Mouse (Mus musculus): Measurements from ENCODE around the gene Snx27. TPM values are rescaled to one million over a fixed set of nuclear protein-coding genes. Genes with fewer than 3 reads are reported as not detected.

The Snx27 gene
- total RNA-seq (2021): 10 to 100 TPM; 43.7 to 49.9 TPM
- long read RNA-seq, experiment 1, full-length matches to known transcripts: 7 of 11 reads
- long read RNA-seq, experiment 1, partial matches to known transcripts: 1 of 11 reads
- long read RNA-seq, experiment 1, other reads (novel, unspliced or antisense): 3 of 11 reads
- long read RNA-seq, experiment 2, full-length matches to known transcripts: 30 of 40 reads
- long read RNA-seq, experiment 2, partial matches to known transcripts: 2 of 40 reads
- long read RNA-seq, experiment 2, other reads (novel, unspliced or antisense): 8 of 40 reads

DNA sequence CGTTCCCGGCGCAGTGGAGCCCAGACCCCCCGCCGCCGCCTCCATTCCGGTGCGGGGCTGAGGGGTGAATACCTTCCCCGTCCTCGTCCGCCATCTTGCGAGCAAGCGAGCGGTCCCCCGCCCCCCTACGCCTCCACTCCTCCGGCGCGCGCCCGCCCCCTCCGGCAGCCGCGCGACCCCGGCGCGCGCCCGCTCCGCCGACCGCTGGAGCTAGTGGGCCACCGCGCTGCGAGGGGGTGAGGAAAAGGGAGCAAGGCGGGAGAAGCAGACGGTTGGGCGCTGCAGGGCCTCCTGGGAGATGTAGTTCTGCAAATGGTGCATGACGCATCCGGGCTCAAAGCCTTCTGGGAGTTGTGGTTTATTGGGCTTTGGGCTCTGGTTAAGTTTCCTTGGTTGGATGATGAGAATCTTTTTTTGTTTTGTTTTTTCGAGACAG is at the start of gene Snx27:
Snx27 (minus strand) TSS at position 261 of the 436 bp plus-strand sequence.
- DNase-seq (ENCODE audit: low spot score in 2 of 2): peak in 1 of 2 experiments; percentile 83

DNA sequence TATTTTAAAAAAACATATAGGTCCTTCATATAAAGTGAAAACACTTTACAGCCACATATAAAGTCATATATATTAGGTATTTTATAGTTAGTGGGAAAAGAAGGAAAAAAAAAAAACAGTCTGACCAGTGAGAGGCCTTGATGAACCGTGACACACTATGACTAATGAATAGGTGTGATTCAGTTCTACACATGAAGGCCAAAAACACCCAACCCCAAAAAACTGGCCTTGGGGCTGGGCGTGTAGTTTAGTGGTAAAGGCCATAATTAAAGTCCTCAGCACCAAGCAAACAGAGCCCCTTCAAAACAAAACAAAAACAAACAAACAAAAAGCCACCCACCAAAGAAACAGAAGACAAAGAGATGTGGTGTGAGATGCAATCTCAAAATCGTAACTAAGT is 47.4 kb upstream of the Snx27 start:
- DNase-seq (ENCODE audit: low spot score in 2 of 2): peak in 1 of 2 experiments; percentile 30

DNA sequence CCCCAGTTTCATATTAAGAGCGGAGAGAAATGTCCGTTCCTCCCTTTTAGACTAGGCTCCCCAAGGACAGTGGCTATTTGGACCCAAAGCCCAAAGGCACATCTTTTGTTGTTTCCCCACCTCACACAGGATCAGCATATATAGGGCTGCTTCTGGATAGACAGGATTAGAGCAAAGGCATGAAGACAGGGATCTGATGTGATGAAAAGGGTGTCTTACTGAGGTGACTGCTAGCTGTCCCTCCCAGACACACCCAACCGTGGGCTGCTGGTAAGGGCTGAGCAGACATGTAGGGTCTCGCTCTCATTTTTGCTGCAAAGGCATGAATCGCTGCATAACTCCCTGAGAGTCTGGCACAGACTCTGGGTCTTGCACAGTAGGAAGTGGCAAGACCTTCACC is 46.2 kb upstream of the Snx27 start:
- no peak for DNase-seq (ENCODE audit: low spot score in 2 of 2)

DNA sequence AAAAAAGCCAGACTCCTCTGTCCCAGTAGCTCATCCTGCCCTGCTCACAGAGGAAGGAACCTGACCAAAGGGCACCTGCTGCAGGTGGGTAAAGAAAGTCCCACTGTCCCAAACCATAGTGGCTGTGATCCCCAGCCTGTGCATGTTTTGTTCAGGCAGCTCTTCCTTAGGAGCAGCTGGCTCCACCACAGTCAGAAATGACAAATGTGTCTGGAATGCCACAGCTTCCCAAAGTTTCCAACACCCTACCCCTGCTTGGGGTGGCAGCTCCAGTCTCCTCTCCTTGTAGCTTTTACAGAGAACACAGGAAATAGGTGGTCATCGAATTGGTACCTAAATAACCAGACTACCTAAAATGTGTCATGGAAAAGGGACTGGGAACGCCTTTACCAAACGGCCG is 41.8 kb upstream of the Snx27 start:
- no peak for DNase-seq (ENCODE audit: low spot score in 2 of 2)

DNA sequence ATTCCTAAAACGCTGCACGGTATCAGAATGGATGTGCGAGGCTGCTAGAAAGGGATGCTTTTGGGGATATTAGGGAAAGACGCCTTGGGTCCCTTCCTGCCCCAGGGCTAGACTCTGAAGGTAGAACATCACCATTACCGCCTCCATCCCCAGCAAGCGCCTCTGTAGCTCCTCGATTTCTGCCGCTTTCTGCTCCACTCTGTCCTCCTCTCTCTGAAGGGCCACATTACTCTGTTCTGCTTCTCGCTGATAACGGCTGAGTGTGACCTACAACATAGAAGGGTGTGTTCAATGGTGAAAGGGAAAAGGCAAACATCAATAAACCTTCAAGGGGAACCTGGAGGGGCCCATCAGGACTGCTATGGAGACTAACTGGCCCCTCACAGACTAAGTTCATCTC is 40.0 kb upstream of the Snx27 start:
- DNase-seq (ENCODE audit: low spot score in 2 of 2): no peak

DNA sequence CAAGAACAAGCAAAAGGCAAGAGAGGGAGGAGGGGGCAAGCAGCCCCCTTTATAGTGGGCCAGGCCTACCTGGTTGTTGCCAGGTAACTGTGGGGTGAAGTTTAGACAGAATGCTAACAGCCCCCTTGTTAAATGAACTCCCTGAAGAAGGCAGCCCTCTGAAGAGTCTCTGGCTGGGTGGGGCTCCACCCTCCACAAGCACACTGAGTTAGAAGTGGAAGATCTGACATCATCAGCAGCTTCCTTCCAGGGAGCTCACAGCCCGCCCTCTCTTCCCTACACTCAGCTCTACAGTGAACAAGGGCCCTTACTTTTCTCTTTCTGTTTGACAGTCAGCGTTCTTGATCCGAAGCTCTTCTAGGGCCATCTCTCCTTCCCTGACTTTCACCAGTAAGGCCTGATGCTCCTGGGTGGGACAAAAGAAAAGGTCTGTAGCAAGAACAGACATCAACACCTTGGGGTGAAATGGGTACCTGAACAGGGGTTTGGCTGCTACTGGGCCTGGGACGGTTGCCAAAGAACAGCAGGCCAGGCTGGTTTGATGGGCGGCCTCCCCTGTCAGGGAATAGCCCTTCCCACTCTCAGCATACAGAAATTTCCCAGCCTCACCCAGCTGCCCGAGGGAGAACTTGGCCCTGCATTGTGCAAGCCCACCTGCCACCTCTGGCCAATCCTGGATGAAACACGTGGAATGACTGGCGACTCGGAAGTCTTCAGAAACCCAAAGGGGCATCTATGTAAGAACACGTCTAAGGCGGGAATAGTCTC is 39.4 kb upstream of the Snx27 start:
- DNase-seq (ENCODE audit: low spot score in 2 of 2): no peak

DNA sequence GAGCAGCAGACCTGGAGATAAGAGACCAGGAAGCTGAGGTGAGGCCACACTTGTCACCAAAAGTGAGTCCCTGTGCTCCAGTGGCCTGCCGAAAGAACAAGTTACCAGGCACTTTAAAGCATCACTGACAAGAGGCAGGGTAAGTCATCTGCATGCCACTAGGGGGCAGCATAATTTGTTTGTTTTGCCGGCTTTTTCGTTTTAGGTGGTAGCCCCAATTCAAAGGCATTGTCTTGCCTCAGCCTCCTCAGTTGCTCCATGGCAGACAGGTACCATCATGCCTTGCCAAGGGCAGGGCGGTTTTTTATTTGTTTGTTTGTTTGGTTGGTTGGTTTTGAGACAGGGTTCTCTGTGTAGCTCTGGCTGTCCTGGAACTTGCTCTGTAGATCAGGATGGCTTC is 34.2 kb upstream of the Snx27 start:
- DNase-seq (ENCODE audit: low spot score in 2 of 2): peak; percentile 33 to 61

DNA sequence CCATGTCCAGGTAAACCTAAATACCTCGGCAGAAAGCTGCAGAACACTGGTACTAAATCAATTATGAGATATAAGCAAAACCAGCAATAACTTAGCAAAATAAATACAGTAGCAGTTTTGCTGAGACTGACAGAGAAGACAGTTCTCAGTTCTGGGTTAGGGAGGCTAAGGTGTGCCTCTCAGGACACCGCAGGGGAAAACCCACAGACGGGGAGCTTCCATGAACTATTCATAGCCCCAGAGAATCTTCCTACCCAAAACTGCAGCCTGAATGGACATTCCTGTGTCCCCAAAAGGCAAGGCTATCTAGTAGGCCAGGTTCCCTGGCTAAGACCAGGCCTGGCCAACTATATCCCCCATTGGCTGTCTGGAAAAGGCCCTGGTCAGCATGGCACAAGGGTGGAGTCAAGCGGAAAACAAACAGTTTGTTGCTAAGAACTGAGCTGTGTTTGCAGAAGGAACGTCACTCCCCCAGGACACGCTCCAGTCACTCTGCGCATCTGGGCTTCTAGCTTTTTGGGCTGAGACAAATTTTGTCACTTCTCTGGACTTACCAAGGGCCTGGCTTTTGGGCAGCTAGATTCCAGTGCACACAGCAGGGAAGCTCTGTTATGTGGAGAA is 30.9 kb upstream of the Snx27 start:
- DNase-seq (ENCODE audit: low spot score in 2 of 2): no peak

DNA sequence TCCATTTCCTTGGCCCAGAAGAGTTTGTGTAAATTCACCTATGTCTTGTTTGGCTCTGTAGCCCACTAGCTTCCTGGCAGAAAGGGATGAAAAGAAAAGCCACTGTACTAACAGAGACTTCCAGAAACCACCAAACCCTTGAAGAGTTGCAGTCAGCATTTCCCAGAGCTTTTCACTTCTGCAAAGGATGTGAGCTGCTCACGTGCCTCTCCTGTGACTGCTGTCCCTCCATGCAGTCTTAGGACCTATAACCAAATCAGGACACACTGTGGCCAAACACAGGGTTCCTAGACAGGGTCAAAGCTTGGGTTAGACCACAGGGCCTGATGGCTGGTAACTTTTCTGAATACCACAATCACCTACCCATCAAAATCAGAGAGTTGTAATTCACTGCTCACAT is 29.8 kb upstream of the Snx27 start:
- DNase-seq (ENCODE audit: low spot score in 2 of 2): no peak

DNA sequence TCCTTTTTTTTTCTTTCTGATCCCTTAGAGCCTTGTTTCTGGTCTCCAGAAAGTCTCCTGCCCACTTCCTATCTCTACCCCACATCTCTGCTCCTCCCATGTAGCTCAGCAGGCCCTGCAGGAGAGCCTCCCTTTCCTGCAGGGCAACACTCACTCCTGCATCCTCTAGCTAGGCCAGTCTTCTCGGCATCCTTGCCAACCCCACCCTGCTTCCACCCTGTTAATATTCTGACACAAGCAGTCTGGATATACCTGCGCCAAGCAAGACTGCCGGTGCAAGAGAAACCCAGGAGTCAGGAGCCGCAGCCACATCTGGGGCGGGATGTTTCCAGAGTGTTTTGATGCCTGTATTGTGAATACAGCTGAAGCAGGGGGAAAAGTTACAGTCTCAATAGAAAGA is 29.3 kb upstream of the Snx27 start:
- no peak for DNase-seq (ENCODE audit: low spot score in 2 of 2)

DNA sequence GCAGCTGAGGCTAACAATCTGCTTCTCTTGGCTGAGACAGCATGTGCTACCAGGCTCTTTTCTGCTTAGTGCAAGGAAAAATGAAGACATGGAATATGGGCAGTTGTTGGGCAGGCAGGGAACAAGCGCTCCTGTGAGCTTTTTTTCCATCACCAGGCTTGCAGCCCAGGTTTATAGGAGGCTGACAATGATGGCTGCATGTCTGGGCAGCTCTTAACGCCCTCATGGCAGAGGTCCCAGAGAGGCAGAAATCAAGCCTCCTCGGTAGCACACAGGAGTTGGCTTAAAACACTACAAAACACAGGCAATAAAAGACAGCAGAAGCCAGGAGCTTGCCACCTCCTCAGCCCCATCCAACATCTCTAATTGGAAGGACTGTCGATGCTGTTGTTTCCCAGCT is 28.8 kb upstream of the Snx27 start:
- DNase-seq (ENCODE audit: low spot score in 2 of 2): no peak

DNA sequence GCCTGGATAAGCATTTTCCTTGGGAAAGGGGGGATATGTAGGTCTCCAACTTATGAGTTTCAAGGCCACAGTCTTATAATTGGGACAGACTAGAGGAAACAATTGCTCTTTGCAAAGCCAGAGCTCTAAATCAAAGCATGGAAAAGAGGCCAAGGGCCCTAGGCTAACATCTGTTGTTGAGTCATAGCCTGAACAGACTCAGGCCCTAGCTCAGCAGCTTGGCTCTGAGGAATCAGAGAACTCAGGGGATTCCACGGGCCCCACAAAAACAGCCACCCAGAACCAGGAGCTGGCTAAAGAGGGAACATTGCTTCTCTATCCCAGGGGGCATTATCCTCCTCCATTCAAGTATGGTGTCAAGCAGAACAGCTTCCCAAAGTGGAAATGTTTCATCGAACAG is 28.1 kb upstream of the Snx27 start:
- peak in 1 of 2 experiments; percentile 31 for DNase-seq (ENCODE audit: low spot score in 2 of 2)

DNA sequence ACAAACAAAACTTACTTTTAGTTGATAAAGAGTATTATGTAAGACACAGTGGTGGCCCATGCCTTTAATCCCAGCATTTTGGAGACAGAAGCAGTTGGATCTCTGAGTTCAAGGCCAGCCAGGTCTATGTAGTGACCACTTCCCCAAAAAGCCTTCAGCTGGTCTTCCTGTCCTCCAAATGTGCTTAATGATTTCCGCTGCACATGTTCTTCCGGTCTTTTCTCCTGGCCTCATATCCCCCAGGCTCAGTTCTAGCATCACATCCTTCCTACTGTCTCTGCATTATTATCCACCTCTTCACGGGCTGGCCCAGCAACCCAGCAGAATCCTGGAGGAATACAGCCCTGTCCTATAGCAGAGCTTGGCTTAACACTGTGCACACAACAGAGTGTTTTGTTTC is 27.1 kb upstream of the Snx27 start:
- no peak for DNase-seq (ENCODE audit: low spot score in 2 of 2)

DNA sequence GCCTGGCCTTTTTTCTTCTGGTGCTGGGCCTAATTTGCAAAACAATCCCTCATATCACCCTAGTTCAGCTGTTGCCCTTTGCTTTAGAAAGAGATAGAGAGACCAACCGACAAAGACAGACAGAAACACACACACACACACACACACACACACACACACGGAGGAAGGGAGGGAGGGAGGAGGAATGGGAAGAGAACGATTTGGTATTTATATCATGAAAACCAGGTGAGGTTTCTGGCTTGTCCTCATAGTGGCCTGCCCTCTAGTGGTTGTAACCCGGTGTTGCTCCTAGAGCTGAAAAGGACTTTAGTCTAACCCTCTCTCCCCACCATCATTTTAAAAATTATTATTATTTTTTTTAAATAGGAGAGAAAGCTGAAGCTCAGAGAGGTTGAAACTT is 19.4 kb upstream of the Snx27 start:
- peak; percentile 39 to 47 for DNase-seq (ENCODE audit: low spot score in 2 of 2)

DNA sequence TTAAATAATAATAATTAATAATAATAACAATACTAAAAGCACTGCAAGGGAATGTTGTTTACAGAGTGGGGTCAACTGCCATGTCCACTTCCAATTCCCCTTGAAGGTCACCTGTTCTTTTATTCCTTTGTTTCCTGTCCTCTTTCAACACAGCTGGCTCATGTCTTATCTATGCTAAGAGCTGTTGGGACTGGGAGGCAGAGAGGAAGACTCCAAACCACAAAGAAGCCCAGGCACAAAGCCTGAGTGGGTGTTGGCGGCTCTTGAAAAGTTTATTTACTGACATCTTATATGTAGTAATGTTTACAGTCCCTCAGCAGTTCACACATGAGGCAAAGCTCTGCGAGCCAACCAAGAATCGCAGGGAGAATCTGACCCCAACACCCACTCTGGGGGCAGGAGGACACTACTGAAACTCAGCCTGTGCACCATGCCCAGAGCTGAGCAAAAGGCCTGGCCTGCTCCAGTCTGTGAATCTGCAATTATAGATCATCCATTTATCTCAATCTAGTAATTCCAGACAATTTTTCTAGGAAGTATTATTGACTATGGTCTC is 14.8 kb upstream of the Snx27 start:
- DNase-seq (ENCODE audit: low spot score in 2 of 2): no peak

DNA sequence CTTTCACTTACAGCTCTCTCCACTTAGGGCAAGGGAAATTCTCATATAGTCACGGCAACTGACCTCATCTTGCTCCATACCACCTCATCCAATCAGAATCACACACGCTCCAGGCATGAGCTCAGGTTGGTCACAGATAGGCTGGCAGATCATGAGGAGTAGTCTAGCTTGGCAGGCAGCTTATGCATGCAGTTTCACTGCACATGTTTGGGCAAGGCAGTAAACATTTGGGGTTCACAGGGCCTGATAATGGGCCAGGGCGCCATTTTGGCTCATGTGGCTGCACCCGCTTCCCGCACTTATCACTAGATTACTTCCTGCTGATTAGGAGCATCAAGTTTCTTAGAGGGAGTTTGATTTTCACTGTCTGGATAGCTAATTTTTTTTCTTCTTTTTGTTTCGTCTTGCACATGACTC is 13.4 kb upstream of the Snx27 start:
- DNase-seq (ENCODE audit: low spot score in 2 of 2): no peak

DNA sequence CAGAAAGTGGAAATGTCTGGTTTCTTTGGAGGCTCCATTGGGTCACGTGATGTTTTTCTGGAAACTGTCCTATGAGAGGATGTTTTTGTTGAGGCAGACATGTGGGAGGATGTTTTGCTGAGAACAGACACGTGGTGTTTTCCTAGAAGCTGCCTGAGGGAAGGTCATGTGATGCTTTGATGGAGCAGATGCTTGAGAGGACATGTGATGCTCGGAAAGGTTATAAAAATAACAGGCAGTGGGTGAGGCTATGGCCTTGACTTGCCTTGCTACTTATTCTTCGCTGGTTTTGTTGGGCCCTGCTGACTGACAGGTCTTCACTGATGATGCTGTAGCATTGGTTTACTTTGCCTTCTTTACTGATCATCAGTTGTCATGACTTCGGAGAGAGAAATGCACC is 8.6 kb upstream of the Snx27 start:
- no peak for DNase-seq (ENCODE audit: low spot score in 2 of 2)

DNA sequence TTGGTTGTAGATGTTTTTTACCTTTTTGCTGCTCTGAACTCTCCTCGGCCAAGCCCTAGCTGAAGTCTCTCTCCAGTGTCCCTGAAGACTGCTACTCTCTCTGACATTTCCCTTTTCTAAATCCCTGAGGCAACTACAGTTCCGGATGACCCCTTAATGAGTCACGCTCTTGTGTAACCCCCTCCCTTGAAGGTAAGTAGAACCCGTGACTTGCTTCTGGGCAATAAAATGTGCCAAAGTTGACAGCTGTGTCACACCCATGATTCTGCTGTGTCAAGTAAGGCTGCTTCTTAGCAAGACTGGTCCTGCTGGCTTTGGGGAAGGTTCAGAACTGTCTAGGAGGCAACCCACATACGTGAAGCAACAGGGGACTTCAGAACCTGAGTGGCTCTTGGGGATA is 5.4 kb upstream of the Snx27 start:
- DNase-seq (ENCODE audit: low spot score in 2 of 2): peak in 1 of 2 experiments; percentile 29

DNA sequence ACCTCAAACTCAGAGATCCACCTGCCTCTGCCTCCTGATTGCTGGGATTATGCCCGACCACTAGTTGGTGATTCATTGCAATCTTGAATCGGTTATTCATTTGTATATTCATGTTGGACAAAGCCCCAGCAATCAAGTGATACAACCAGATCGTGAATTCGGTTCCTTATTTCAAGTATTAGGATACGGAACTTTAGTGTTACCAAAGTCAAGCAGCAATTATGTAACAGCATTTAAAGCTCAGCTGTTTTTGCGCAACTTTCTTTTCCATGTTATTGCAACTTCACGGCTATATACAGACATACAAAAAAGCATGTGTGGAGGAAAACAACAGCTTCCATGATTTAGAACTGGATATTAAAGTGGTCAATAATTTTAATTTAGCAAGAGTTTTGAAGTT is 428 bp upstream of the Snx27 start:
- no peak for DNase-seq (ENCODE audit: low spot score in 2 of 2)

DNA sequence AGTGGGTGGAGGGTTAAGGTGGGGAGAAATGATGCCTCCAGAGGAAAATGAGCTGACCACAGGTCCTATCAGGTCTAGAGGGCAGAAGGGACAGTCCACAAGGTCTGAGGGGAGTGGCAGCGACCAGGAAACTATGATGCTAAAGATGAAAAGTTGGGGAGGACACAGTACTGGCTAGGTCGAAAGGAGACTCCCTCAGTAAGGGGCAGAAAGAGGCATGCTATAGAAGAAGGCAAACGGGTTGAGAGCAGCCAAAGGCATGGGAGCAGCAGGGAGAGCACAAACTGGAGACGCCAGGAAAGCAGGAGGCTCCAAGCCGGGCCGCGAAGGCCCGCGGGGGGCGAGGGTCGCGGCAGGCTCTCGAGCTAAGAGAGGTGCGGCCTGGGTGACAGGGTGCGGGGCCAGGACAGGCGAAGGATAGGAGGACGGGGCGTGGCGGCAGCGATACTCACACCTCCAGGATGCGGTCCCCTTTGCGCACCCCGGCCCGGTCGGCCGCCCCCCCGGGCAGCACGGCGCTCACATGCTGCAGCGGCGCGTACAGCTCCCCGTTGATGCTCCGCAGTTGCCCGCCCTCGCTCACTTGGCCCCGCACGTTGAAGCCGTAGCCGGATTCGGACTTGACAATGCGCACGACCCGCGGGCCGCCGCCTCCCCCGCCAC is 592 bp downstream of the Snx27 start:
- peak in 1 of 2 experiments; percentile 74 for DNase-seq (ENCODE audit: low spot score in 2 of 2)

DNA sequence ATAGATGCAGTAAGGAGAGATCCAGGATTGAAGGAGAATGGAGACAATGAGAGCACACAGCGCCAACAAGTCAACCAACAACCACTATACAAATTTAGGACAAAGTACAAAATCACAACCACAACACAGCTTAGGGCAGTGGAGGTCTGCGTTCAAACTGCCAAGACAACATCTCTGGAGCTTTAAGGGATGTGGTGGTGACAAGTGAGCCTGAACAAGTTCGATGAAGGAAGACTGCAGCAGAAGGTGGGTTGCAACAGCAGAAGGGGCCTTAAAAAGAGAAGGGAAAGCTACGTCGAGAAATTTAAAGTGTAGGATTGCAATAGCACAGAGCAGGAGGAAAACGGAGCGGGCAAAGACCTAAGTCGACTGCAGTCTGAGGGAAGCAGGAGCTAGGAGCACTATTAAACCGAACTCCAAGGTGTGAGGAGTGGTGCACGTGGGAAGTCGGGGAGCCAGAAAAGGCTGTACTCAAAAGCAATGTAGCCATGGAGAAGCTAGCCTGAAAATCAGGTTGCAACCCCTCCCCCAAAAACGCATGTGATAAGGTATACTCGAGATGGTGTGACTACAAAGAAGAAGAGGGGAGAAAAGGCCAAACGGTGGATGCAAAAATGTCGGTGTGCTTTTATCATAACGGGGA is 1.3 kb downstream of the Snx27 start:
- no peak for DNase-seq (ENCODE audit: low spot score in 2 of 2)
